8 mouse cellular contexts compared by ENCODE assay signal in genomic region chr2:164879568-164880277, GRCm38 (mm10). TPM values are rescaled to one million over a fixed set of nuclear protein-coding genes. Genes with fewer than 3 reads are reported as not detected.
A peak's percentile ranks its signal among the peaks of the same experiment; 100 is the strongest.
DNase-seq lines count a peak whose midpoint lies in the region; TF ChIP-seq lines count a peak whose summit lies in the region.

No protein-coding gene starts in this region.

- H3K36me3 ChIP-seq in macrophage (ENCODE audit: inconsistent target): peaks cover 20% of the 10 kb centered on the region

- H3K4me1 ChIP-seq in cortical plate, adult 2 months (ENCODE audit: control insufficient read depth, insufficient read depth, low read length): peaks cover 3% of the 10 kb centered on the region; the same call in 1 of the 2 replicates

- TF ChIP-seq CTCF in cortical plate, adult 2 months (IDR thresholded peaks at IDR 0.05; ENCODE audit: extremely low read depth, insufficient read depth, low read length): no peak
- no peak; the same call in 1 of the 2 replicates for TF ChIP-seq CTCF in left cerebral cortex, adult 2 months (IDR thresholded peaks at IDR 0.05)

- intact Hi-C loops in left cerebral cortex, adult 2 months (cut with DNase I): loop anchor here (1.0 kb wide), 2 partner anchors 32 to 46 kb away; partner anchors contain the start of genes Neurl2 and Zfp335

- 0% methylated on average over 50 of the region's 72 CpGs for WGBS in macrophage (ENCODE audit: missing documents)

- peak overlapping the region; percentile 62 for H3K4me3 ChIP-seq in cortical plate, adult 2 months (ENCODE audit: insufficient read depth, low read length)
- peak overlapping the region; percentile 89 for H3K4me3 ChIP-seq in left cerebral cortex, adult 2 months
- peak overlapping the region; percentile 91 for H3K4me3 ChIP-seq in macrophage (ENCODE audit: inconsistent target)

- peaks cover 42% of the 10 kb centered on the region for H3K79me2 ChIP-seq in macrophage (ENCODE audit: inconsistent target)

- TF ChIP-seq POLR2A in cortical plate, adult 2 months (IDR thresholded peaks at IDR 0.05; ENCODE audit: extremely low read depth, insufficient read depth, low read length): peak; percentile 100

- peak; percentile 97 for DNase-seq in adipocyte (ENCODE audit: low spot score)
- peak; percentile 87 to 89 for DNase-seq in gastrocnemius, adult 8-10 months (ENCODE audit: low spot score in 2 of 2)
- DNase-seq in hindlimb bud, embryonic 11.5 days (ENCODE audit: extremely low spot score, low read depth, low spot score): peak; percentile 93
- peak; percentile 92 to 95 for DNase-seq in left cerebral cortex, adult 2 months (ENCODE audit: extremely low spot score in 1 of 2, low spot score in 2 of 2)
- peak; percentile 93 for DNase-seq in retina, postnatal 7 days (ENCODE audit: low read depth, low spot score)
- peak; percentile 84 to 91 for DNase-seq in urinary bladder, adult 18-20 months (ENCODE audit: low spot score in 2 of 2)

- H3K27ac ChIP-seq in cortical plate, adult 2 months (ENCODE audit: insufficient read depth, low read length): peak overlapping the region; percentile 99
- H3K27ac ChIP-seq in left cerebral cortex, adult 2 months: peak overlapping the region; percentile 100
- H3K27ac ChIP-seq in macrophage: peak overlapping the region; percentile 95

RNA-seq across cellular contexts. Expression of gene Pcif1, which starts 0.6 kb away (rescaled TPM):
- polyA plus RNA-seq in cortical plate, adult 2 months (2012; rRNA removed): 39.1 and 41.7 TPM in 2 replicates
- total RNA-seq in gastrocnemius, adult 8-10 months (2022): 10 to 100 TPM; 24.1 to 31.0 (median 27.2) TPM
- 10 to 100 TPM; 44.8 to 48.8 TPM for total RNA-seq in left cerebral cortex, adult 2 months (2021)
- 10 to 100 TPM; 27.5 to 75.8 (median 51.5) TPM for total RNA-seq in macrophage (2018; cell fraction: chromatin; rRNA removed)
- 10 to 100 TPM; 18.5 to 35.7 (median 25.1) TPM for total RNA-seq in macrophage (2018; cell fraction: cytosol; rRNA removed)
- total RNA-seq in macrophage (2018; cell fraction: nucleus; rRNA removed): 10 to 100 TPM; 21.4 to 47.0 (median 31.9) TPM
- 14.5 to 26.1 TPM (median 19.1 TPM) in 3 replicates for polyA plus RNA-seq in macrophage (2018)

RNA-seq across cellular contexts. Expression of gene Pltp, which starts 22.2 kb away (rescaled TPM):
- 172 and 186 TPM in 2 replicates for polyA plus RNA-seq in cortical plate, adult 2 months (2012; rRNA removed)
- total RNA-seq in gastrocnemius, adult 8-10 months (2022): 10 to 100 TPM in 2 of 4 experiments, 1 to 10 TPM in 2; 8.0 to 19.5 (median 11.9) TPM
- 10 to 100 TPM; 78.1 to 82.4 TPM for total RNA-seq in left cerebral cortex, adult 2 months (2021)
- total RNA-seq in macrophage (2018; cell fraction: chromatin; rRNA removed): 100 to 1,000 TPM; 103 to 546 (median 287) TPM
- 1,000 to 10,000 TPM in 3 of 26 experiments, 100 to 1,000 TPM in 23; 293 to 1,067 (median 626) TPM for total RNA-seq in macrophage (2018; cell fraction: cytosol; rRNA removed)
- 1,000 to 10,000 TPM in 1 of 26 experiments, 100 to 1,000 TPM in 25; 381 to 1,006 (median 769) TPM for total RNA-seq in macrophage (2018; cell fraction: nucleus; rRNA removed)
- polyA plus RNA-seq in macrophage (2018): 538 to 865 TPM (median 584 TPM) in 3 replicates

RNA-seq across cellular contexts. Expression of gene Zfp335, which starts 31.8 kb away (rescaled TPM):
- polyA plus RNA-seq in cortical plate, adult 2 months (2012; rRNA removed): 29.1 and 30.2 TPM in 2 replicates
- 10 to 100 TPM in 1 of 4 experiments, 1 to 10 TPM in 3; 7.7 to 10.6 (median 8.1) TPM for total RNA-seq in gastrocnemius, adult 8-10 months (2022)
- total RNA-seq in left cerebral cortex, adult 2 months (2021): 10 to 100 TPM; 27.2 to 28.0 TPM
- total RNA-seq in macrophage (2018; cell fraction: chromatin; rRNA removed): 10 to 100 TPM; 38.2 to 87.8 (median 57.1) TPM
- 10 to 100 TPM in 2 of 26 experiments, 1 to 10 TPM in 24; 5.7 to 11.6 (median 8.0) TPM for total RNA-seq in macrophage (2018; cell fraction: cytosol; rRNA removed)
- total RNA-seq in macrophage (2018; cell fraction: nucleus; rRNA removed): 10 to 100 TPM; 18.4 to 52.9 (median 31.3) TPM
- 6.8 to 9.1 TPM (median 7.0 TPM) in 3 replicates for polyA plus RNA-seq in macrophage (2018)

RNA-seq across cellular contexts. Expression of gene Neurl2, which starts 46.5 kb away (rescaled TPM):
- polyA plus RNA-seq in cortical plate, adult 2 months (2012; rRNA removed): 5.0 and 5.2 TPM in 2 replicates
- total RNA-seq in gastrocnemius, adult 8-10 months (2022): 10 to 100 TPM; 39.0 to 44.4 (median 39.5) TPM
- total RNA-seq in left cerebral cortex, adult 2 months (2021): 1 to 10 TPM; 3.9 to 5.3 TPM
- 100 to 1,000 TPM in 1 of 26 experiments, 10 to 100 TPM in 25; 16.9 to 102 (median 59.3) TPM for total RNA-seq in macrophage (2018; cell fraction: chromatin; rRNA removed)
- 10 to 100 TPM in 11 of 26 experiments, 1 to 10 TPM in 15; 4.2 to 22.3 (median 8.9) TPM for total RNA-seq in macrophage (2018; cell fraction: cytosol; rRNA removed)
- 10 to 100 TPM; 11.4 to 90.2 (median 33.1) TPM for total RNA-seq in macrophage (2018; cell fraction: nucleus; rRNA removed)
- 3.9 to 17.8 TPM (median 7.7 TPM) in 3 replicates for polyA plus RNA-seq in macrophage (2018)

RNA-seq across cellular contexts. Expression of gene Ctsa, which starts 47.0 kb away (rescaled TPM):
- polyA plus RNA-seq in cortical plate, adult 2 months (2012; rRNA removed): 200 and 204 TPM in 2 replicates
- 10 to 100 TPM; 51.1 to 55.7 (median 52.7) TPM for total RNA-seq in gastrocnemius, adult 8-10 months (2022)
- total RNA-seq in left cerebral cortex, adult 2 months (2021): 10 to 100 TPM; 89.5 to 96.2 TPM
- 1,000 to 10,000 TPM in 5 of 26 experiments, 100 to 1,000 TPM in 21; 231 to 1,612 (median 642) TPM for total RNA-seq in macrophage (2018; cell fraction: chromatin; rRNA removed)
- total RNA-seq in macrophage (2018; cell fraction: cytosol; rRNA removed): 1,000 to 10,000 TPM in 19 of 26 experiments, 100 to 1,000 TPM in 7; 818 to 1,776 (median 1,127) TPM
- total RNA-seq in macrophage (2018; cell fraction: nucleus; rRNA removed): 1,000 to 10,000 TPM in 20 of 26 experiments, 100 to 1,000 TPM in 6; 377 to 1,961 (median 1,176) TPM
- 1,416 to 1,739 TPM (median 1,652 TPM) in 3 replicates for polyA plus RNA-seq in macrophage (2018)

Comparison
In these comparisons a context has a peak if more than half of its experiments do, and no peak if none do; other contexts are left out.
1. Peak in every context shown above with its lines: DNase-seq, H3K4me3 ChIP-seq and H3K27ac ChIP-seq.